Mouse (Mus musculus) megakaryocyte, embryonic 14.5 days (primary cell): ENCODE results near the gene Prf1.

ENCODE experiments used
- FLI1 ChIP-seq: IDR thresholded peaks from 2 replicates; pipeline ENCODE4 v1.6.1; 2012; ENCODE audit warnings: low read length, inconsistent platforms, mixed read lengths
- GATA1 ChIP-seq: IDR thresholded peaks from 3 replicates; pipeline ENCODE4 v1.6.1; 2012; ENCODE audit warnings: mixed read lengths, low read length, inconsistent platforms, borderline replicate concordance

GRCm38 (mm10) chr10:61263606-61264005 is 34.0 kb upstream of the Prf1 start:
- no peak for TF ChIP-seq GATA1
- no peak for TF ChIP-seq FLI1
